Mouse (Mus musculus) left cerebral cortex, postnatal 14 days (tissue): ENCODE measurements around the gene Efs. TPM values are rescaled to one million over a fixed set of nuclear protein-coding genes. Genes with fewer than 3 reads are reported as not detected.
"Not testable (repeated sequence)": the region's sequence is repeated elsewhere in the genome, so short reads cannot be mapped to it uniquely, and the experiment has no call there.

Source experiments
- DNase-seq, 2 experiments: peaks; one replicate each; pipeline ENCODE4 v3.0.0; 2021 to 2022; ENCODE audit warnings: low spot score in 2 of 2, mixed read lengths in 1 of 2
- intact Hi-C: fragments of 180-260 bp; cut with DNase I; formaldehyde crosslinking; loops from one replicate; pipeline ENCODE4 v1.15.1; 2025
- total RNA-seq, 2 experiments: library from RNA; stranded (reverse); gene quantifications; 2 replicates each; pipeline ENCODE4 v1.2.3; 2021

Efs gene
- total RNA-seq, 2 experiments from 2014 or later: 5.8 to 8.1 TPM

DNA sequence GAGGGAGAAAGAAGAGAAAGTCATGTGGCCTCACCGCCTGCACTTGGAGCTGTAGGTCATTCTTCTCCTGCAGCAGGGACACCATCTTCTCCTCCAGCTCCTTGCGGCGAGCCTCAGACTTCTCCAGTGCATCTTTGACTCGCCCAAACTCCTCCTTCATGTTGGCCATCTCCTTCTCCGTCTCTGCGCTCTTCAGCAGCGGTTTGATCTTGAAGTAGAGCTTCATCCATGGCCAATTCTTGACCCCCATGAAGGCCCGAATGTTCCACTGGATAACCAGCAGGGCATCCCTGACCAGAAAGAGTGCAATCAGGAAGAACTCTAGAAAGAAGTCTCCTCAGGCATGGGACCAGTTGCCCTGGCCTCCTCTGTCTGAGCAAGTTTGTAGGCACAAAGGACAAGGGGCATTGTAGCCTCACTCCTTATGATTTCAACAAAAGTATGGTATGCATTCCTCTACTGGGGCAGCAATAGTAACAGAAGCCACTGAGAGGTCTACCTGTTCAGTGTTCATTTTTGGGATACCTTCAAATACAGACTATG, 27.8 kb upstream of the Efs start:
- no peak for DNase-seq
- intact Hi-C loops: loop anchor here (5.0 kb wide), 1 partner anchor 39 kb away; the partner anchor contains the start of gene Myh7

- no peak for DNase-seq
- intact Hi-C loops: loop anchor here (5.0 kb wide), 1 partner anchor 41 kb away; the partner anchor contains the start of gene Myh7
These were observed 25.7 kb upstream of the Efs start for GRCm38 (mm10) chr14:54951587-54951986.

DNA sequence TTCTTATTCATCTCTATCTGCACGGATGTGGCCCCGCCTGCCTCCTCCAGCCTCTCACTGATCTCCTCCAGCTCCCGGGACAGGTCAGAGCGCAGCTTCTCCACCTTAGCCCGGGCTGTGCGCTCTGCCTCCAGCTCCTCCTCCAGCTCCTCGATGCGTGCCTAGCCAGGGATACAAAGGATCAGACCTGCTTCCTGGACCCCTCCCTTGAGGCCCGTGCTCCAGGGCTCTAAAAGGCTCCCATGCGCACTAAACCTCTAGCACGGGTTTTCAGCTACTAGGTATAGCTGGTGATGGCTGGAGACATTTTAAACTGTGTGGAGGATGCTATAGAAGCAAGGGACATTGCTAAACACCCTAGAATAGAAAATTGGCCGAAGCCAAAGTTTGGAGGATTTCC, 24.6 kb upstream of the Efs start:
- DNase-seq: no peak
- intact Hi-C loops: loop anchor here (5.0 kb wide), 1 partner anchor 42 kb away; the partner anchor contains the start of gene Myh7

DNA sequence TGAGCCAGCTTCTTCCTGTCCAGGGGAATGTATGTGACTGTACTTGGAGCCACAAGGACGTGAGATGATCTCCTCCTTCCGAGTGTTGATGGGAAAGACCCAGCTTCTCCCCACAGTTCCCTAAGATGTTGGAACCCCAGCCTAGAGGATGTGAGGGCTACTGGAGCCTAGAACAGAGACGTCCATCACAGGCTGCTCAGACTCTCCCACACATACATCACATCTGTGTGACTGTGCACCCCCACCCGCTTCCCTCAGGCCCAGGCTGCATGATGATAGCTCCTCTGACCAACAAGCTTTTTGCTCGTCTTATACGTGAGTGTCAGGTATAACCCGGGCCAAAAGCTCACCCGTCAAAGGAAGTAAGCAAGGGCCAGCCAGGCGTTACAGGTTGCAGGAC, 22.9 kb upstream of the Efs start:
- intact Hi-C loops: no loop called here
- no peak for DNase-seq

DNA sequence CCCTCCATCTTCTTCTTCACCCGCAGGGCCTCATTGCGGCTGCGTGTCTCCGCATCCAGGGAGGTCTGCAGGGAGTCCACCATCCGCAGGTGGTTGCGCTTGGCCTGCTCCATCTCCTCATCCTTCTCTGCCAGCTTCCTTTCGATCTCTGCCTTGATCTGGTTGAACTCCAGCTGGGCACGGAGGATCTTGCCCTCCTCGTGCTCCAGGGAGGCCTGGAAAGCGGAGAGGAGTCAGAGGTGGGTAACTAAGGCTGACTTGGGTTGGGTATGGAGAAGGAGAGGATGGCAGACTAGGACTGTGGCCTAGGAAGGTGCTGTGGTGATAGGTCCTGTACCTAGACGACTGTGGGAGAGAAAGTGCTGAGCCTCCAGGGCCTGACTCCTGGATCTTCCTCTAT, 21.1 kb upstream of the Efs start:
- DNase-seq, intact Hi-C loops: not testable (repeated sequence)

- no peak for DNase-seq
- intact Hi-C loops: no loop called here
These were observed 20.2 kb upstream of the Efs start for GRCm38 (mm10) chr14:54945975-54946704.

DNA sequence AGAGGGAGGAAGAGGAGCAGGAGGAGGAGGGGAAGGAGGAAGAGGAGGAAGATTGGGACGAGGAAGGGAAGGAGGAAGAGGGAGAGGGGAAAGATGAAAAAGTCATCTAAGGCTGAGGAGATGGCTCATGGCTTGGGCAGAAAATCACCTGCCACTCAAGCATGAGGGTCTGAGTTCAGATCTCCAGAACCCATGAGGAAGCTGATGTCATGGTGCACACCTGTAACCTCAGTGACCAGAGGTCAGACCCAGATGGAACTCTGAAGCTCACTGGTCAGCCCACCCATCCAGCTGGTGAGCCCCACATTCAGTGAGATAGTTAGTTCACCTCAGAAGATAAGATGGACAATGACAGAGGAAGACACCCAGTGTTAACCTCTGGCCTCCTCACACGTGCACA, 19.0 kb upstream of the Efs start:
- no peak for DNase-seq

DNA sequence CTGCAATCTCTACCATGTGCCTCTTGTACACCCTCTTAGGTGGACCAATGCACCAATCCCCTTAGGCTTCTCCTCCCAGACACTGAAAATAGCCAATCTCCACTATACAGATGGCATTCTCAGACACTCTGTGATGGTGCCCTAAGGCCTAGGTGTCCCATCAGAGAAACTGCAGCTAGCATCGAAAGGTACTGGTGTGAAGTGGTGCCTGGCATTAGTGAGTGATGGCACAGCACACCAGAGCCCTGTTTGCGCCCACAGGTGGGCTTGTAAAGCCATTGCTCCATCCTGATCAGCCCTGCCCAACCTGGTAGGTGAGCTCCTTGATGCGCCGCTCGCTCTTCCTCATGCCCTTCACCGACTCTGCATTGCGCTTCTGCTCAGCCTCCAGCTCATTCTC, 18.0 kb upstream of the Efs start:
- intact Hi-C loops: no loop called here

More for the DNA sequence above, 19.0 kb upstream of the Efs start:
- intact Hi-C loops: no loop called here

GRCm38 (mm10) chr14:54942479-54942878, 16.6 kb upstream of the Efs start:
- intact Hi-C loops: no loop called here
- DNase-seq: no peak

More for the DNA sequence above, 18.0 kb upstream of the Efs start:
- DNase-seq: no peak

GRCm38 (mm10) chr14:54941024-54941978, 15.4 kb upstream of the Efs start:
- intact Hi-C loops: no loop called here

GRCm38 (mm10) chr14:54940176-54940530, 14.2 kb upstream of the Efs start:
- intact Hi-C loops: no loop called here
- DNase-seq: no peak

More at GRCm38 (mm10) chr14:54941024-54941978, 15.4 kb upstream of the Efs start:
- DNase-seq: no peak

DNA sequence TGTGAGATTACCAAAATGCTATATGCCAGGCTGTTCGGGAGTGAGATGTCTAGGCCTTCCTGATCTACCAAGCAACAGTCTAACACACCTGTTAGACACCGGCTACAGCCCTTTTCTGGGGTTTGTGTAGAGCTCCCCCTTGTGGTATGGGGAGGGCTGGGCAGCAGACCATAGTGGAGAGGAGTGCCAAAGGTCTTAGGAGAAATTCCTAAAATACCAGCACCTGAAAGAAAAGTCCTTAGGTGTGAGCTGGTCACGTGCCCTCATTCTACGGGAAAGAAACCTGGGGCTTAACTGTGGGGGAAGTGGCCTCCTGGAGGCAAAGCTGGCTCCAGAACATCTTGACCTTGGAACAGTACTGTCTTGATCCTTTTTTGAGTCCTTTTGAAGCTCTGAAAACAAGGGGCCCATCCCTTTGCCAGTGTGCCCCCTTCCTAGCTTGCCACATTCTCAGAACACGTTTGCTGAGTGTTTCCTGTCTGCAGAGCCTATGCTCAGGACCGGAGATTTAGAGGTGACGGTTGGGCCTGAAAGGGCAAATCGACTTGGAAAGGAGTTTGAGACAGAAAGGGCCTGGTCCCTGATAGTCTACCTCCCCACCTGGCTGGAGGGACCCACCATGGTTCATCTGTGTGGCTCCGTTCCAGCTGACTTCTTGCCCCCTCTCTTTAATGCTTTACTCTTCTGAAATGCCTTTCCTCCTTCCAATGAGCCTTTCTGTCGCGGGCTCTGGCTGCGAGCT, 13.7 kb upstream of the Efs start:
- intact Hi-C loops: loop anchor here (1.0 kb wide), 1 partner anchor 39 kb away; no protein-coding TSS in a partner anchor
- DNase-seq: no peak

- no peak for DNase-seq
- intact Hi-C loops: loop anchor here (1.0 kb wide), 1 partner anchor 38 kb away; no protein-coding TSS in a partner anchor
These were observed 12.7 kb upstream of the Efs start for GRCm38 (mm10) chr14:54938431-54939219.

- no peak for DNase-seq
- intact Hi-C loops: no loop called here
These were observed 11.6 kb upstream of the Efs start for GRCm38 (mm10) chr14:54937361-54938182.

GRCm38 (mm10) chr14:54936831-54937160, 10.9 kb upstream of the Efs start:
- intact Hi-C loops: no loop called here
- DNase-seq: no peak

DNA sequence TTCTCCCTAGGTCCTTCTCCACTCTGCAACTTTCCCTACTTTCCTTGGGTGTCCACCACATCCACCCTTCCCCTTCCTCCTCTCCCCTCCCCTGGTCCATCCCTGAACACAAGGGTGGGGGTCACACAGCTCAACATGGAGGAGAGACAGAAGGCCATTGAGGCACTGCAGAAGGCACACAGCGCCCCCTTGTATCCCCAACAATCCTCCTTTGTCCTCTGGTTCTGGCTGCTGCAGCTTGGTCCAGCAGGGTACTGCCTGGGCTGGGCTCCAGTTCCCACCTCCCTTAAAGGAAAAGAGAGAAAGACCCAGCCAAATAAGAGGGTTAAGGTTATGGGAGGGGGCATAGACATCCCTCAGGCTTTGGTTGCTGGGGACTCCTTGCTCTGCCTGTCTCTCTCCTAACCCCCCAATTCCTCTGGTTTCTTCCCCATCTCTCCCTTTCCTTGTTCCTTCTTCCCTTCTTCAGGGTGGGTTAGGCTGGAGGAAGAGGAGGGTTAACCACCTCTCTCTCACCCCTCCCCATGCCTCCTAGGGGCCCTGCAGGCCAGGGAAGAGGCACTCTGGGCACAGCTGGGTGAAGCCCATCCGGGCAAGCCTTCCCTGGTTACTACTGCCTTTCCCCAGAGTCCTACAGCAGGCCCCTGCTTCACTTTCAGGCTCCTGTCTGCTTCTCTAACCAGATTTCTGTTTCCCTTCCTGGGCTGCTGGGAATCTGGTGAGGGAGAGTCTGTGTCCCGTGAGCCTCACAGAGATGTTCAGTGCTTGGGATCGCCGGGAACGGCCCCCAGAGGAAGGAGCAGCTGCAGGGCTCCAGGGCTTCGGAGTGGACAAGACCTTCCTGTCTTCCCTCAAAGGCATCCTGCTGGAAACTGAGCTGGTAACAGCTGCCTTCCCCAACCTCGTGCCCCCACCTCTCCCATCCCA, 10.2 kb upstream of the Efs start, which contains the start of gene Cmtm5:
Gene Cmtm5 (plus strand): TSS at position 358 of the 927 bp plus-strand sequence.
- peak; percentile 67 to 81 for DNase-seq
- intact Hi-C loops: no loop called here
